Mouse (Mus musculus) CD4-positive, CD25-positive, alpha-beta regulatory T cell (primary cell): ENCODE results near the gene Nup54. TPM values are rescaled to one million over a fixed set of nuclear protein-coding genes. Genes with fewer than 3 reads are reported as not detected.

Source experiments
- polyA plus RNA-seq: library from polyadenylated mRNA; unstranded; fragments of 100-300 nt; shearing (Covaris generic); gene quantifications from one replicate; pipeline ENCODE4 v1.2.1, GENCODE M21; 2017

Nup54 gene
- 39.2 TPM for polyA plus RNA-seq

GRCm38 (mm10) chr5:92435025-92435584 is at the start of gene Nup54:
Gene Nup54, minus strand, starts transcription at chr5:92435219.

Other genes with a start within 250 kb of the Nup54 start
- not detected for gene U90926, start 219.8 kb downstream of the Nup54 start, polyA plus RNA-seq
- gene Ppef2, start 178.9 kb downstream of the Nup54 start, polyA plus RNA-seq, result not detected
- 6.9 TPM for gene Naaa, start 157.0 kb downstream of the Nup54 start, polyA plus RNA-seq
- 42.1 TPM for gene Sdad1, start 124.7 kb downstream of the Nup54 start, polyA plus RNA-seq
- 0.28 TPM for gene Cxcl9, start 107.1 kb downstream of the Nup54 start, polyA plus RNA-seq
- gene Art3, start 103.4 kb downstream of the Nup54 start, polyA plus RNA-seq, result 3.2 TPM
- gene Cxcl10, start 86.3 kb downstream of the Nup54 start, polyA plus RNA-seq, result 8.4 TPM
- 28.6 TPM for gene Scarb2, start 71.6 kb upstream of the Nup54 start, polyA plus RNA-seq
- gene Fam47e, start 119.8 kb upstream of the Nup54 start, polyA plus RNA-seq, result not detected
- 0.35 TPM for gene Stbd1, start 167.8 kb upstream of the Nup54 start, polyA plus RNA-seq
- gene Ccdc158, start 240.1 kb upstream of the Nup54 start, polyA plus RNA-seq, result not detected
- gene Shroom3, start 248.2 kb upstream of the Nup54 start, polyA plus RNA-seq, result 0.17 TPM